Mouse (Mus musculus) heart, embryonic 13.5 days (tissue): ENCODE results near the gene Gns. TPM values are rescaled to one million over a fixed set of nuclear protein-coding genes. Genes with fewer than 3 reads are reported as not detected.

Experiments
- ATAC-seq: fragments of 200-750 bp; cut with Nextera tagmentation; 2 replicates; pipeline ENCODE4 v1.8.0; 2017; ENCODE audit warnings: moderate TSS enrichment; ENCODE audit not compliant: insufficient number of reproducible peaks, low FRiP score, low TSS enrichment; ENCODE audit errors: extremely low read depth
- H3K27ac ChIP-seq: fragments of 300-500 bp; sonication (generic); replicated peaks from 2 replicates; pipeline ENCODE4 v1.5.1; 2015; ENCODE audit warnings: moderate library complexity, mild to moderate bottlenecking, inconsistent platforms
- H3K27me3 ChIP-seq: fragments of 300-500 bp; sonication (generic); replicated peaks from 2 replicates; pipeline ENCODE4 v1.6.1; 2015; ENCODE audit warnings: mild to moderate bottlenecking, inconsistent platforms
- H3K36me3 ChIP-seq: fragments of 300-500 bp; sonication (generic); 2 replicates; pipeline ENCODE4 v1.6.1; 2015; ENCODE audit warnings: mild to moderate bottlenecking, inconsistent platforms
- H3K4me1 ChIP-seq: fragments of 300-500 bp; sonication (generic); 2 replicates; pipeline ENCODE4 v1.6.1; 2015; ENCODE audit warnings: inconsistent platforms
- H3K4me2 ChIP-seq: fragments of 300-500 bp; sonication (generic); 2 replicates; pipeline ENCODE4 v1.6.1; 2015; ENCODE audit warnings: inconsistent platforms, mild to moderate bottlenecking, moderate library complexity
- H3K4me3 ChIP-seq: fragments of 300-500 bp; sonication (generic); 2 replicates; pipeline ENCODE4 v1.5.1; 2015; ENCODE audit warnings: moderate library complexity, mild to moderate bottlenecking, inconsistent platforms
- H3K9ac ChIP-seq: fragments of 300-500 bp; sonication (generic); 2 replicates; pipeline ENCODE4 v1.6.1; 2015; ENCODE audit warnings: inconsistent platforms, mild to moderate bottlenecking, moderate library complexity
- H3K9me3 ChIP-seq: fragments of 300-500 bp; sonication (generic); 2 replicates; pipeline ENCODE4 v1.6.1; 2016; ENCODE audit warnings: inconsistent platforms
- WGBS: fragments of 180-500 bp; shearing (Covaris S2); methylation state at CpG from one replicate; pipeline ENCODE4 v1.1.7; 2015; ENCODE audit warnings: mixed read lengths; 5-methylcytosine and 5-hydroxymethylcytosine counted together
- polyA plus RNA-seq: library from polyadenylated mRNA; unstranded; fragments of >200 nt; fragmentation: Nextera tagmentation; extraction: Ambion mirVana; gene quantifications from 2 replicates; pipeline ENCODE4 v1.2.1, GENCODE M21; 2015

Gene Gns
- polyA plus RNA-seq, 1 experiment from 2014 or later: 30.4 TPM

DNA sequence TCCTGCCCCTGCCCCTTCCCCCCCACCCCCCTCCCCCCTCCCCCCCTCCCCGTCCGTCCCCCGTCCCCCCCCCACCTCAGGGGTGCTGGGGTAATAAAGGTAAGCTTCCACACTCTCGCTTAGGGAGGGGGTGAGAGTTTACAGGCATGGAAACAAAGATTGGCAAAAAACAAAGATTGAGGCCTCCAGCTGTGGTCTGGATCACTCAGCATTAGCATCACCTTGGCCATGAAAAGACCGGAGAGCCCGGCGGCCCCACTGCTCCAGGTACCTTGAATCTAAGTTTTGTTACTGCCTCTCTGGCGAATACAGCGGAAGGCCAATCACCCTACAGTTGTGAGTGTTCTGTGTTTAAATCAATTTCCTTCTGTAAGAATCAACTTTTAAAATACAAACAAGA, 39.1 kb downstream of the Gns start:
- Histone ChIP-seq H3K4me1 (no peaks in the 10 kb centered on the region), H3K27me3 (no peaks in the 10 kb centered on the region), H3K9ac (no peak overlapping the region), H3K9me3 (no peaks in the 10 kb centered on the region), H3K27ac (no peak overlapping the region), H3K4me3 (no peak overlapping the region), H3K4me2 (no peak overlapping the region), H3K36me3 (peaks cover 9% of the 10 kb centered on the region)
- no peak for ATAC-seq
- 59% methylated on average over 6 of the region's 9 CpGs for whole genome bisulfite sequencing

DNA sequence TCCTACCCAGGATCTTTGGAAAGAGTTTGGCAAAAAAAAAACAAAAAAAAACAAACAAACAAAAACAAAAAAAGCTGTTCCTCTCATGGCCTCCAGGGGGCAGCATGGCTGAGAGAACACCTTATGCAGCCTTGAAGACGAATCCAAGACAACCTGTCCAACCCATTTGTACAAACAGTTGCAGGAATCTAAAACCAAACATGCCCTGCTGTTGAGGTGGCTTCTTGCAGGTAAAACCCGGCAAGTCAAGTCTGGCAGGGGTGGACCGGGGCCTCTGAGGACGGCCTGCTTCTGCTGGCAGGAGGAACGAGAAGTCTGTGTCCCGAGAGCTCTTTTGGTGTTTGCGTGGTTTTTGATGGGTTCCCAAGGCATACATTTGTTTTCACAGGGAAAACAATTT, 44.8 kb downstream of the Gns start:
- Histone ChIP-seq H3K36me3 (peaks cover 47% of the 10 kb centered on the region), H3K4me2 (no peak overlapping the region), H3K4me3 (no peak overlapping the region), H3K9ac (no peak overlapping the region), H3K27ac (no peak overlapping the region), H3K9me3 (no peaks in the 10 kb centered on the region), H3K4me1 (no peaks in the 10 kb centered on the region), H3K27me3 (no peaks in the 10 kb centered on the region)
- WGBS: 69% methylated on average over 7 of the region's 7 CpGs
- no peak for ATAC-seq

- Histone ChIP-seq H3K4me2 (no peak overlapping the region), H3K4me1 (0 out of 2 replicates have a peak, but pooled peaks cover 5% of the 10 kb centered on the region), H3K27ac (no peak overlapping the region), H3K27me3 (no peaks in the 10 kb centered on the region), H3K9me3 (no peaks in the 10 kb centered on the region), H3K4me3 (no peak overlapping the region), H3K36me3 (peaks cover 67% of the 10 kb centered on the region), H3K9ac (no peak overlapping the region; the same call in 1 of the 2 replicates)
- WGBS: 77% methylated on average over 11 of the region's 11 CpGs
- ATAC-seq: no peak
These were observed 47.0 kb downstream of the Gns start for GRCm38 (mm10) chr10:121411721-121412455.

DNA sequence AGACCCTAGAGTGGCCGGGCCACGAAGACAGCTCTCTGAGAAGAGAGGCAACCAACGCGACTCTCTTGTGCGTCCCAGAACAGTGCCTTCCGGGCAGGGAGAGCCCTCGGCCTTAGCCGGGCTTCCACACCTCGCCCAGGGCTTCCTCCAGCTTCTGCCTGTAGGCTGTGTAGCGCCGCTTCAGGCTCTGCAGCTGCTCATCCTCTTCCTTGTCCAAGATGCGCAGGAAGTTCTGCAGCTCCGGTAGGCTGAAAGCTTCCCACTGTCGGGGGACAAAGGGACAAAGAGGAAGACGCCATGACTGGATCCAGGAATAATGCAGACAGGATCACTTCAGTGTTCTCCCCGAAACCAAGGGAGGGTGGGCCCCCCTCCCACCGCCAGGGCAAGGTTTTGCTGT, 47.9 kb downstream of the Gns start:
- Histone ChIP-seq H3K4me2 (no peak overlapping the region), H3K36me3 (peaks cover 67% of the 10 kb centered on the region), H3K27ac (no peak overlapping the region), H3K9ac (no peak overlapping the region), H3K27me3 (no peaks in the 10 kb centered on the region), H3K4me1 (0 out of 2 replicates have a peak, but pooled peaks cover 8% of the 10 kb centered on the region), H3K4me3 (no peak overlapping the region), H3K9me3 (no peaks in the 10 kb centered on the region)
- ATAC-seq: no peak
- WGBS: 88% methylated on average over 17 of the region's 17 CpGs

DNA sequence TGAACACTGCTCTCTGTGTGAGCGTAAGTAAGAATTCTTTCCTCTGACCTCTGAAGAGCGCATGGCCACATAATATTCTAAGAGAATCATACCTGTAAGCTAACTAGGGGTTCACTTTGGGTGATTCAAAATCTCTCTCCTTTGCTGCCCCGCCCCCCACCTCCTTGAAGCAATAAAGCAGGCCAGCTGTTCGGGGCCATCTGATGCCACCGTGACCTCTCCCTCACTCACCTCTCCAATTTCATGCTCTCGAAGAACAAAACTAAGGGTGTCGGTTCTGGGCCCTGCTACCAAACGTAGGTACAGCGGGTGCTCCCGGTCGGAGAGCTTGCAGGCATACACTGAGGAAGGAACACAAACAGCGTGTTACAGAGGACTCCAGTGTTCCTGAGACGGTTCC, 49.2 kb downstream of the Gns start:
- WGBS: 90% methylated on average over 13 of the region's 13 CpGs
- ATAC-seq: no peak
- no peaks in the 10 kb centered on the region for H3K27me3 ChIP-seq
- peaks cover 21% of the 10 kb centered on the region for H3K4me1 ChIP-seq
- H3K4me2 ChIP-seq: no peak overlapping the region
- H3K9me3 ChIP-seq: no peaks in the 10 kb centered on the region
- no peak overlapping the region for H3K4me3 ChIP-seq
- H3K27ac ChIP-seq: no peak overlapping the region
- H3K9ac ChIP-seq: no peak overlapping the region
- peaks cover 67% of the 10 kb centered on the region for H3K36me3 ChIP-seq

DNA sequence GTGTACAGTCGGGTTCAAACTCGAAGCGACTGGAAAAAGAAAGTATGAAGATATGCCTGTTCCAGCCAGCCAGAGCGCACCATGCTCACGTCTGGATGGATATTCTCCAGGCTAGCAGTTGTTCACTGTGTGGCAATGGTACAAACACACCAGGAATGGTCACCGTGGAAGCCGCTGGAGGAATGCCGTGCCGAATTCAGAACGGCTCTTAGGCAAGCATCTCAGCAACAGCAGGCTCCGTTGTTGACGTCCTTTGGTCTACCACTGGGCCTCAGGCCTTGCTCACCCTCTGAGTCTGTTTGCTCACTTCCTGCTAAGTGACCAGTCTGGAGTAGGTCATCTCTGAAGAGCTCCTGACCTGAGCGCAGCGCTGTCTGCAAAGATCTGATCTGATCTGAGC, 53.9 kb downstream of the Gns start:
- WGBS: 82% methylated on average over 14 of the region's 14 CpGs
- no peak for ATAC-seq
- no peak overlapping the region for H3K27ac ChIP-seq

DNA sequence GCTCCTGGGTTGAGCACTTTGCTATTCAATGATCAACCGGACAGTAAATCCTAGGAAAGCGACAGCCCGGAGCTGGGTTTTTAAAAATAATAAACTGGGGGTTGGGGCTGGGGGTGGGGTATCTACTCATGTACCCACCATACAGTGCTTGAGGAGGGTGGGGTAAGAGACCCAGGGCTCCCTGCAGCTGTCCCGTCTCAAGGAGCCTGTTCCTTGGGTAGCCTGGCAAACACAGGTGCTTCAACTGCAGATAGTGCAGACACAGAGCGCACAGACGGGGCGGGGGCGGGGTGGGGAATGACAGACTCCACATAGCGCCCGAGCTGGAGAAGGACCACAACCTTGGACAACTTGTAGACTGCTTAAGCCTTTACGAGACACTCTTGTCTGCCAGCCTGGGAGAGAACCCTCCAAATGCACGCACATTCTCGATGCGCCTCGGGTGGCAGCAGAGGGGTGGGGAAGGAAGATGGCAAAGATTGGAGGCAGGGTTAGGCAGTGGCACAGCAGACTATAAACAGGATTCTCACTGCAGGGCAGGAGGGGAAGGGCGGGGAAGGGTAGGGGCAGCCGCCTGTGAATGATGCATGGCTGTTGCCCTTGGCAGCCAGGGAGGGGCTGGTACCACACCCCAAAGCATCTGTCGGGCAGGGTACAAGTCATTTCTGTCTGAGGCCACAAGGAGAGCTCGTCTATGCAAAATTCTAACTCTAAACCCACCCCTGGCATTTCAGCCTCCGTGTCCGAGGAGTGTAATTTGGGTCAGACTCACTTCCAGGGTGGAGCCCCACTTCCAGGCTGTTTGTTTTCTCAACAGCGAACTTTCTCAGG, 55.0 kb downstream of the Gns start:
- Histone ChIP-seq H3K36me3 (peaks cover 26% of the 10 kb centered on the region), H3K4me3 (no peak overlapping the region), H3K27me3 (no peaks in the 10 kb centered on the region), H3K27ac (0 out of 2 replicates have a peak overlapping the region, but pooled peaks have one; percentile 28), H3K4me1 (peaks cover 76% of the 10 kb centered on the region), H3K9ac (no peak overlapping the region), H3K9me3 (no peaks in the 10 kb centered on the region), H3K4me2 (peak overlapping the region; percentile 30; the same call in 1 of the 2 replicates)
- WGBS: 50% methylated on average over 22 of the region's 22 CpGs
- no peak for ATAC-seq

More for the DNA sequence above, 53.9 kb downstream of the Gns start:
- H3K36me3 ChIP-seq: peaks cover 33% of the 10 kb centered on the region
- no peak overlapping the region for H3K4me3 ChIP-seq
- peaks cover 68% of the 10 kb centered on the region for H3K4me1 ChIP-seq
- no peak overlapping the region for H3K4me2 ChIP-seq
- no peaks in the 10 kb centered on the region for H3K9me3 ChIP-seq
- no peaks in the 10 kb centered on the region for H3K27me3 ChIP-seq
- no peak overlapping the region for H3K9ac ChIP-seq

DNA sequence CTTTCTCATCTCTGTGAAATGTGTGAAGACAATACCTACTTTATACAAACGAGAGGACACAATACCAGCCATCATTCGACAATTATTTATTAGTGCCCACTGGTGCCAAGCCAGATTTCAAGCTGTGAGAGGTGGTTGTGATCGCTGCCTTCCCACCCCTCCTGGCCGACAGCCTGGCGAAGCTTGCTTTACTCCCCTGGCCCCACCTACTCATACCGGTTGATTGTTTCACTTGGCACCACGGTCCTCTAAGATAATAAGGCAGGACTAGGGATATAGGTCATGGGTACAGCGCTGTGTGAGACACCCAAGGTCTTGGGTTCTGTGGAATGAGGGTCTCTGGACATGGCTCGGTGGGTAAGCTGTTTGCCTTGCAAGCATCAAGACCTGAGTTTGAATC, 56.1 kb downstream of the Gns start:
- peaks cover 88% of the 10 kb centered on the region for H3K4me1 ChIP-seq
- H3K4me3 ChIP-seq: no peak overlapping the region
- H3K9ac ChIP-seq: no peak overlapping the region
- no peak overlapping the region for H3K4me2 ChIP-seq
- H3K27me3 ChIP-seq: no peaks in the 10 kb centered on the region
- peaks cover 14% of the 10 kb centered on the region for H3K36me3 ChIP-seq
- peak overlapping the region; percentile 0; the same call in 1 of the 2 replicates for H3K27ac ChIP-seq
- WGBS: 56% methylated on average over 9 of the region's 9 CpGs
- H3K9me3 ChIP-seq: no peaks in the 10 kb centered on the region
- ATAC-seq: no peak

- Histone ChIP-seq H3K4me1 (peaks cover 90% of the 10 kb centered on the region), H3K27ac (0 out of 2 replicates have a peak overlapping the region, but pooled peaks have one; percentile 20), H3K27me3 (no peaks in the 10 kb centered on the region), H3K9me3 (no peaks in the 10 kb centered on the region), H3K4me3 (no peak overlapping the region), H3K36me3 (peaks cover 7% of the 10 kb centered on the region; the same call in 1 of the 2 replicates), H3K9ac (no peak overlapping the region), H3K4me2 (no peak overlapping the region)
- 79% methylated on average over 11 of the region's 11 CpGs for WGBS
- no peak for ATAC-seq
These were observed 56.9 kb downstream of the Gns start for GRCm38 (mm10) chr10:121421657-121422290.

DNA sequence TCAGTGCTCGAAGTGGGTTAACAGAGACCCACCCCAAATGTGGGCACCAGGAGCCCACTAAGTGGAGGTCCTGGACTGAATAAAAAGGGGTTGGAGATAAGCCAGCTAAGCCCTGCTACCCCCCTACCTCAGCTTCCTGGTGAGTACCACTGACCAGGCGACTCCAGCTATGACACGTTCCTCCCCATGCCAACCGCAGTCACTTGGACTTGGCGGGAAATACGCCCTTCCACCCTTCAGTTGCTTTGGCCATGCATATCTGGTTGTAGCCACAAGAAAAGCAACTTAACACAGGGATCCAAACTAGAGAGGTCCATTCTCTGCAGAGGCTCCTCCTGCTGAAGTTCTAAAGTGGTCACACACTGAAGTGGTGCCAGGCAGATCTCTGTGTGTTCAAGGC, 57.4 kb downstream of the Gns start:
- H3K27ac ChIP-seq: peak overlapping the region; percentile 71; the same call in 1 of the 2 replicates
- H3K9ac ChIP-seq: no peak overlapping the region
- H3K4me3 ChIP-seq: no peak overlapping the region
- H3K36me3 ChIP-seq: 0 out of 2 replicates have a peak, but pooled peaks cover 7% of the 10 kb centered on the region
- no peak overlapping the region for H3K4me2 ChIP-seq
- WGBS: 82% methylated on average over 6 of the region's 6 CpGs
- no peaks in the 10 kb centered on the region for H3K9me3 ChIP-seq
- no peak for ATAC-seq
- H3K4me1 ChIP-seq: peaks cover 91% of the 10 kb centered on the region
- H3K27me3 ChIP-seq: no peaks in the 10 kb centered on the region
